Mouse (Mus musculus) gastrocnemius, postnatal 36 days (tissue): Measurements from ENCODE around the gene Cryba2. TPM values are rescaled to one million over a fixed set of nuclear protein-coding genes. Genes with fewer than 3 reads are reported as not detected.
A peak's percentile ranks its signal among the peaks of the same experiment; 100 is the strongest.

Experiments used
- DNase-seq, 2 experiments: peaks; one replicate each; pipeline ENCODE4 v3.0.0; 2022
- intact Hi-C: fragments of 180-260 bp; cut with DNase I; formaldehyde crosslinking; loops from one replicate; pipeline ENCODE4 v1.15.1; 2025
- long read RNA-seq, 2 experiments: library from polyadenylated mRNA; stranded (forward); transcript quantifications; one replicate each; pipeline ENCODE4 v2.0.0; 2021
- total RNA-seq, 2 experiments: library from RNA; stranded (reverse); gene quantifications; 2 replicates each; pipeline ENCODE4 v1.2.3; 2021

Gene Cryba2
- total RNA-seq, result not detected
- long read RNA-seq, experiment 1, result 0 reads
- long read RNA-seq, experiment 2, result 0 reads

DNA sequence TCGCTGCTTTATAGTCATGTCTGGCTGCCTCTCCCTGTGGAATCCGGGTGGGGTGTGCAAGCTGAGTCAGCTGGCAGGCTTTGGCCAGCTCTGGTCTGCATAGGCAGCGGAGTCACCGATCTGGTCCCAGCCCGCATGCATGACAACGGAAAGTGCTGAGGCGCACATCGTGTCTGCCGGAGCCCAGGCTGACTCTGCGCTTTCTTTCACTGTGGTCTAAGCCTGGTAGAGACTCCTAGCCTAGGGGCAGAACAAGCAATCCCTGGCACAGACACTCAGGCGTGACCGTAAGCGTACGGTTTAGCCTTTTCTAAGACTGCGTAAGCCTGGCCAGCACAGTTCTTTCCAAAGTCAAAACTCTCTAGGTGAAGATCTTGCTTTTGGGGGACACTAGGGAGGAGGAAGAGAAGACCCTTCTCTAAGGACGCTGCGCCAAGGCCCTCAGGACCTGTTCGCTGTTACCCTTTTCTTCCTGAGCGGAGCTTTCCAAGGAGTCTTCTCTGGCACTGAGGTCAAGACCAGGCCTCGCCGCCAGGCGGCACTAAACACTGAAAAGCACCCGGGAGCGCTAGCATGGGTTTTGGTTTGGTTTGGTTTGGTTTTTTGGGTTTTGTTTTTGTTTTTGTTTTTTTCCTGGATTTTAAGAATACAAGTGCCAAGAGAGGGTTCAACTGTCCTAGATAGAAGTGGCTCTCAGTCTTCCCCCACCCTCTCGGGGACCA is at the start of gene Cryba2:
Gene Cryba2, minus strand, starts transcription at position 10 of the 722 bp plus-strand sequence.
- DNase-seq, result no peak
- intact Hi-C loops, result no loop called here

DNA sequence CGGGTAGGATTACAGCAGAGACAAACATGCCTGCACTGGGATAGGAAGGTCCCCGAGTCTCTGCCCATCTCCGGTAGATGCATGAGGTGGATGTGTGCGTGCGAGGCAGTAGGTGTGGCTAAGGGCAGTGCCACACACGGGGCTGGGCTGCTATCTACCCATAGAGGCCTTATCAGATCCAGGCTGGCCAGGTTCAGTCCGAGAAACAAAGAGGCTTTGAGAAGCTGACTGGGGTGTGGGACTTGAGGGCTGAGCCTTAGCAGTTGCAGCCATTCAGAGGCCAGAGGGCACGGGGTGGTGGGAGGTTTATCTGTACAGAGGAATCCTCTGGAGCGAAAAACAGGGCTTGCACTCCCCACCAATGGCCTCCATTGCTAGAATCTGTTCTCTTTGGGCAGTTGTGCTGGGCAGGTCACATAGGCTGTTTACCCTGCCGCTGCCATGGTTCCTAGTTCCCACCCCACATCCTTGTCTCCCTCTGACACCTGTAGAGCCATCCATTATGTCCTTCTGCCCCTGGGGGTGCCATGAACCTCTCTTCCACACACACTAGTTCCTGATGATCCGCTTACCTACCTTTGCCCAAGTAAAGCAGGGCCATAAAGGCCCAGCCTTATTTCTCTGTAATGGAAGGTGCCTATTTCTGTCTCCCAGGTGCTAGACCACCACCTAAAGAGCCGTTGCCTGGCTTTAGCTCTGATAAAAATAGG is 48.9 kb upstream of the Cryba2 start:
- intact Hi-C loops, result no loop called here
- DNase-seq, result no peak

GRCm38 (mm10) chr1:74939762-74940161 is 46.8 kb upstream of the Cryba2 start:
- DNase-seq, result no peak

DNA sequence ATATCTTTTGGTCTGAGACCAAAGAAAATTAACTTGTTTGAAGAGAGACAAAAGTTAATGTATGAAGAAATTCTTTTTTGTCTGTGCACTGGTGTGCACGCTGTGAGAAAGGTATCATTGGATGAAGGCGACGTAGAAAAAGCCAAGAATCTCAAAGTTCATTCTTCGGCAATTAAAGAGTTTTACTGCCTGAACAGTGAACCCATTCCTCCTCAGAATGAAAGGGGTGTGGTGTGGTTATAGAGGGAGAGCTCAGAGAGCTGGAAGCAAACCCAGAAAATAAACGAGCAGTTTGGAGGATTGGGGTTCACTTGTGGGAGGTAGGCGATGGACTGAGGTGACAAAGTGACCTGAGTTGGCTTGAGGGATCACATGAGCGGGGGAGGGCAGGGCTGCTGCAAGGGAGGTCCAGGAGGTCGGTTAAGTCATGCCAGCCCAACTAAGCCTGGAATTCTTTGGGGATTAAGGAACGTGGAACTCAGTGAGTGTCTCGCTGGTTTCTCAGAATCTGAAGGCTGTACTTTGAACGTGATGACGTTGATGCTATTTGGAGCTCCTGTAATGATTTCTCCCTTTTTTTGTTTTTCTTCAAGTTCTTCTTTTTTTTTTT is 43.4 kb upstream of the Cryba2 start:
- DNase-seq, result no peak
- intact Hi-C loops, result no loop called here

More at GRCm38 (mm10) chr1:74939762-74940161, 46.8 kb upstream of the Cryba2 start:
- intact Hi-C loops, result no loop called here

GRCm38 (mm10) chr1:74935402-74935801 is 42.5 kb upstream of the Cryba2 start, which contains the start of gene Cfap65:
Cfap65 (minus strand) TSS chr1:74935599.
- intact Hi-C loops, result no loop called here

GRCm38 (mm10) chr1:74927621-74928296 is 34.8 kb upstream of the Cryba2 start:
- intact Hi-C loops, result no loop called here
- DNase-seq, result no peak

More at GRCm38 (mm10) chr1:74935402-74935801, 42.5 kb upstream of the Cryba2 start, which contains the start of gene Cfap65:
- no peak for DNase-seq

- DNase-seq, result no peak
- intact Hi-C loops, result no loop called here
These were observed 33.8 kb upstream of the Cryba2 start for GRCm38 (mm10) chr1:74926721-74927120.

- intact Hi-C loops, result no loop called here
- DNase-seq, result no peak
These were observed 31.5 kb upstream of the Cryba2 start for GRCm38 (mm10) chr1:74924464-74924863.

- intact Hi-C loops, result no loop called here
- DNase-seq, result no peak
These were observed 22.8 kb upstream of the Cryba2 start for GRCm38 (mm10) chr1:74915706-74916105.

- no peak for DNase-seq
These were observed 9.2 kb upstream of the Cryba2 start for GRCm38 (mm10) chr1:74902191-74902590.

DNA sequence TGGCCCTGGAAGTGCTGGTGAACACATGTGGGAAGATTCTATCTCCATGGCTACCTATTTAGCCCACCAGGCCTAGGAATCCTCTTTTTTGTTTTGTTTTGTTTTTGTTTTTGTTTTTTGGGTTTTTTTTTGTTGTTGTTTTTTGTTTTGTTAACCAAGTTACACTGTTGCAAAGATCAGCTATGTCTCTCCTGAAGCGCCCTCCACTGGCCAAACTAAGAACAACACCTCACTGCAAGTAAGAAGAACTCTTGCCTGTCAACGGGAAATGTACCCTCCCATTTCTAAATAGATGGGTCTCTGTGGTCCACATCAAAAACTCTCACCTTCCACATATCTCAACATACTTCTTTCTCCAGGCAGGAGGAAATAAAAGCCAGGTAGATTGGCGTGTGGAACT is 8.7 kb upstream of the Cryba2 start:
- DNase-seq, result no peak
- intact Hi-C loops, result no loop called here

More at GRCm38 (mm10) chr1:74902191-74902590, 9.2 kb upstream of the Cryba2 start:
- intact Hi-C loops, result no loop called here

- intact Hi-C loops, result no loop called here
- no peak for DNase-seq
These were observed 7.7 kb upstream of the Cryba2 start for GRCm38 (mm10) chr1:74900341-74901285.

GRCm38 (mm10) chr1:74898656-74899431 is 5.9 kb upstream of the Cryba2 start:
- no peak for DNase-seq
- intact Hi-C loops, result no loop called here

DNA sequence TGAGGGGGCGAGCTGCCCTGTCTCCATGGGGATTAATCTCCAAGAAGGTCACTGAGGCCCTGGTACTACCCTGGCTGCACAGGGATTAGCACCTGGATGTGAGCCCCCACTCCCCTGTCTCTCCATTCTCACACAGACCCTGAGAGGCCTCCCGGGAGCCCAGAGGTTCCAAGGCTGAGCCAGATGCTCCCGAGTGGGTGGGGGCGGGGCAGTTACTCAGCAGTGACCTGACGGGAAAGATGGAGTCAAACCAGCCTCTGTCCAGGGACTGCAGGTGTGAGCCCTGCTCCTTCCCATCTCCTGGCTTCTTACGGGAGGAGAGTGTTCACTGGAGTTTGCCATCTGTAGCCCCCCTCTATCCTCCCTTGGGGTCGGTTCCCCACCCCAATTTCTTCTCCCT is 5.0 kb upstream of the Cryba2 start:
- DNase-seq, result no peak
- intact Hi-C loops, result no loop called here

DNA sequence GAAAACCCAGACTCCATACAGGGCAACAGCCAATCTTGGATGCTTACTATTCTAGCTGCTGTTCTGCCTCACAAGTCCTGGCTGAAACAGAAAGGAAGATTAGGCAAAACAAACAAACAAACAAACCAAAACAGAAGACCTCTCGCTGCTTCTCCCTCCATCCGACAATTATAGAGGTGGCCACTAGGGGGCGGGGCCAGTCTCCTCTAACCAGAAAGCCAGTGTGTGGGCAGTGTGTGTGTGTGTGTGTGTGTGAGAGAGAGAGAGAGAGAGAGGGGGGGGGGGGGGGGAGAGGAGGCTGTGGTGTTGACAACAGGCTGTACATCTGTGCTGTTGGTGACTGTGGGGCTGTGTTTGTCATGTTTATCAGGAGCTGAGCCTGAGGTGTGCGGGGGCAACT is 2.0 kb upstream of the Cryba2 start:
- peak in 1 of 2 experiments; percentile 42 for DNase-seq
- intact Hi-C loops, result no loop called here

DNA sequence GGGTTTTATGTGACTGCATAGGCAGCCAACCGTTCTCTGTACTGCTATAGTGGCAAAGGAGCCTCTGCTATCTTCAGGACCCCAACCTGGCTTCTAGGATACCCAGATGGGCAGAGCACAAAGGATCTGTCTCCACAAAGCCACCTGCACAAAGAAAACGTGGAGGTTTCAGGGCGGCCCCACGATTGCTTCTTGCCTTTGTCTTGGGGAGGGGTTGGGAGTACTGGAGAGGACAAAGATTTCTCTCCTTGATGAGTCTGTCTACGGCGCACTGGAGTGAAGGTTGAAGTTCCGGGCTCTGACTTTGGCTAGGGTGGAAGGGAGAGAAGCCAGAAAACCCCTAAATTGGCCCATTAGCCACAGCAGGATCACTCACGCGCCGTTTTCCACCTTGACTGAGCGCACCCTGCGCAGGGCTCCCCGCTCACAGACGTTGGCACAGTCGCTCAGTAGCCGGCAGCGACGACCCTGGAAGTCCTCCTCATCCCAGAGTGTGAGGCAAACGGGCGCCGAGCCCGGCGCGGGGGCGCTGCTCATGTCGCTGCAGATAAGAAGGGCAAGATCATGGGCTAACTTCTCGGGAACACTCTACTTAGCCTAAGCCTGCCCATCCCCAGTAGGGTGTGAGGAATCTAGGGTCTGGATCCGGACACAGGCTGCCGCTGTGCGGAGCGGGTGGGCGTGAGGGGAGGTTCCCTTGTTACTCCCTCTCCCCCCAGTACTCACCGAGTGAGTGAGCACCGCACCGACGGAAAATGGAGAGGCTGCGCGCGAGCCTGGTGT is 401 bp downstream of the Cryba2 start:
- intact Hi-C loops, result no loop called here
- no peak for DNase-seq

DNA sequence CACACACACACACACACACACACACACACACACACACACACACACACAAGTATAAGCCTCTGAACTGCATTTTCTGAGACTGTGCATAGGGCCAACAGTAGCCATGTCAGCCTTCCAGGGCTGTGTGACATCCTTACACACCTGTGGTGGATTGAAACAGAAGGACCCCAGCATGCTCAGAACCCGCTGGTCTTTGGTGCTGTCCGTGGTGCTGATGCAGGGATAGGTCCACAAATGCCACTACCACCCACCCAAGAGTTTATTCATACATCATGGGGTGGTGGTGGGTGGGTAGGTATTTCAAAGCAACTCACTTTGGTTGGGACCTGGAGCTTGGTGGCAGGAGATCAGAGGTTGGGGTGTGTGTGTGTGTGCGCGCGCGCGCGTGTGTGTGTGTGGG is 1.4 kb downstream of the Cryba2 start:
- intact Hi-C loops, result no loop called here
- no peak for DNase-seq

DNA sequence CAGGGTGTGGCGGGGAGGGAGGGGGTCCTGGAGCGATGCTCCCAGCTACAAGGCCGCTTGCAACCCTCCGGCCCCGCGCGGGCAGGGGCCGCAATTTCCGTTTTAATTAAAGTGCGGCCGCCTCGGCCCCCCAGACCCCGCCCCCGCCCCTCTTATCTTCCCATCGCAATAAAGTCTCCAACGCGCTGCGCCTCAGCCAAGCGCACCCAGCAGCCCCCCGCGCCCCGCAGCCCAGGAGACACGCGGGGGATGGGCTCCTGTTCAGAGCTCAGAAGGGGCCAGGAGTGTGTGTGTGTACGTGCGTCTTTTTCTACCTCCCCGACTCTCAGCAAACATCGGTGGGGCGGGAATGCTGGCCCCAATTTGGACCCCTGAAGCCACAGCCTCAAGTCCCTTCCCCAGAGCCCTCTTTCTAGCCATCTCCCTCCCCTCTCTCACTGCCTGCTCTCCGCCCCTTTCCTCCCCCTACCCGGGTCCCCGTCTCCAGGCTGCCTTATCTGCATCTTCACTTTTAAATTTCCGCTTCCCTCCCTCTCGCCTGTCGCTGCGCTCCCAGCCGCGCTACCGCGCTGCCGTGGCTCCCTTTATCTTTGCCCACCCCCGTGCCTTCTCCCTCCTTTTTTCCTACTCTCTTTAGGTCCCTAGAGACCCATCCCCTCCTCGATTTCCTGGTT is 7.4 kb downstream of the Cryba2 start, which contains the start of gene Fev:
Gene Fev, minus strand, starts transcription at position 51 of the 674 bp plus-strand sequence.
- no peak for DNase-seq

More for the DNA sequence above, 7.4 kb downstream of the Cryba2 start, which contains the start of gene Fev:
- intact Hi-C loops, result no loop called here
